Mouse (Mus musculus) hindbrain, embryonic 14.5 days (tissue): ENCODE data around the gene Shank2. TPM values are rescaled to one million over a fixed set of nuclear protein-coding genes. Genes with fewer than 3 reads are reported as not detected.
A peak's percentile ranks its signal among the peaks of the same experiment; 100 is the strongest.

Source experiments
- ATAC-seq: fragments of 200-750 bp; cut with Nextera tagmentation; 2 replicates; pipeline ENCODE4 v1.8.0; 2017; ENCODE audit warnings: moderate number of reproducible peaks, mild to moderate bottlenecking, moderate TSS enrichment, moderate library complexity; ENCODE audit not compliant: low FRiP score
- DNase-seq: peaks from one replicate; pipeline ENCODE4 v3.0.0-alpha.2; 2015; ENCODE audit warnings: low spot score
- H3K27ac ChIP-seq: fragments of 300-500 bp; sonication (generic); 2 replicates; pipeline ENCODE4 v1.5.1; 2014; ENCODE audit warnings: mild to moderate bottlenecking, moderate library complexity
- H3K27me3 ChIP-seq: fragments of 300-500 bp; sonication (generic); 2 replicates; pipeline ENCODE4 v1.6.1; 2014; ENCODE audit warnings: mild to moderate bottlenecking, low read length, mixed read lengths; ENCODE audit not compliant: control insufficient read depth, insufficient read depth
- H3K36me3 ChIP-seq: fragments of 300-500 bp; sonication (generic); replicated peaks from 2 replicates; pipeline ENCODE4 v1.6.1; 2014; ENCODE audit not compliant: control insufficient read depth, insufficient read depth
- H3K4me1 ChIP-seq: fragments of 300-500 bp; sonication (generic); replicated peaks from 2 replicates; pipeline ENCODE4 v1.6.1; 2014; ENCODE audit warnings: antibody characterized with exemption, low read length, mixed read lengths; ENCODE audit not compliant: control insufficient read depth, insufficient read depth
- H3K4me2 ChIP-seq: fragments of 300-500 bp; sonication (generic); replicated peaks from 2 replicates; pipeline ENCODE4 v1.6.1; 2014; ENCODE audit warnings: mild to moderate bottlenecking, moderate library complexity
- H3K4me3 ChIP-seq: fragments of 300-500 bp; sonication (generic); replicated peaks from 2 replicates; pipeline ENCODE4 v1.5.1; 2014; ENCODE audit warnings: mild to moderate bottlenecking, low read length
- H3K9ac ChIP-seq: fragments of 300-500 bp; sonication (generic); 2 replicates; pipeline ENCODE4 v1.6.1; 2014
- H3K9me3 ChIP-seq: fragments of 300-500 bp; sonication (generic); 2 replicates; pipeline ENCODE4 v1.6.1; 2016; ENCODE audit warnings: low read length; ENCODE audit not compliant: control insufficient read depth
- WGBS: fragments of 180-500 bp; shearing (Covaris S2); extraction: QIAGEN DNeasy Blood & Tissue Kit; methylation state at CpG from one replicate; pipeline ENCODE4 v1.1.7; 2014; 5-methylcytosine and 5-hydroxymethylcytosine counted together
- polyA plus RNA-seq: library from polyadenylated mRNA; unstranded; fragments of >200 nt; fragmentation: Nextera tagmentation; extraction: Ambion mirVana; gene quantifications from 2 replicates; pipeline ENCODE4 v1.2.1, GENCODE M21; 2014

Gene Shank2
- polyA plus RNA-seq, 1 experiment from 2014 or later = 11.3 TPM

- H3K4me1 ChIP-seq = no peaks in the 10 kb centered on the region
- no peak overlapping the region for H3K9ac ChIP-seq
- H3K27me3 ChIP-seq = no peaks in the 10 kb centered on the region
- H3K9me3 ChIP-seq = no peaks in the 10 kb centered on the region
- DNase-seq (no peak), ATAC-seq (no peak)
- no peak overlapping the region for H3K4me2 ChIP-seq
- H3K36me3 ChIP-seq = no peaks in the 10 kb centered on the region
- no peak overlapping the region for H3K27ac ChIP-seq
- 60% methylated on average over 4 of the region's 4 CpGs for WGBS
- no peak overlapping the region for H3K4me3 ChIP-seq
Observed at GRCm38 (mm10) chr7:144023561-144023960, 21.8 kb downstream of the Shank2 start.

GRCm38 (mm10) chr7:144026024-144026752 is 24.5 kb downstream of the Shank2 start:
- Histone ChIP-seq H3K4me1 (no peaks in the 10 kb centered on the region), H3K27ac (no peak overlapping the region), H3K27me3 (no peaks in the 10 kb centered on the region), H3K4me2 (no peak overlapping the region), H3K9ac (no peak overlapping the region), H3K4me3 (no peak overlapping the region), H3K36me3 (no peaks in the 10 kb centered on the region), H3K9me3 (no peaks in the 10 kb centered on the region)
- DNase-seq = no peak
- no peak for ATAC-seq
- 77% methylated on average over 12 of the region's 12 CpGs for WGBS

GRCm38 (mm10) chr7:144029246-144029645 is 27.5 kb downstream of the Shank2 start:
- Histone ChIP-seq H3K27ac (no peak overlapping the region), H3K4me3 (no peak overlapping the region), H3K4me2 (no peak overlapping the region), H3K36me3 (no peaks in the 10 kb centered on the region), H3K4me1 (no peaks in the 10 kb centered on the region), H3K9me3 (no peaks in the 10 kb centered on the region), H3K27me3 (no peaks in the 10 kb centered on the region), H3K9ac (no peak overlapping the region)
- WGBS = 52% methylated on average over 5 of the region's 5 CpGs
- DNase-seq (no peak), ATAC-seq (no peak)

- H3K27me3 ChIP-seq = no peaks in the 10 kb centered on the region
- WGBS = 65% methylated on average over 11 of the region's 11 CpGs
- no peaks in the 10 kb centered on the region for H3K4me1 ChIP-seq
- DNase-seq (no peak), ATAC-seq (no peak)
- no peak overlapping the region for H3K4me2 ChIP-seq
- no peaks in the 10 kb centered on the region for H3K36me3 ChIP-seq
- H3K9ac ChIP-seq = no peak overlapping the region
- H3K4me3 ChIP-seq = no peak overlapping the region
- no peak overlapping the region for H3K27ac ChIP-seq
- H3K9me3 ChIP-seq = no peaks in the 10 kb centered on the region
Observed at GRCm38 (mm10) chr7:144030796-144031195, 29.1 kb downstream of the Shank2 start.

- no peaks in the 10 kb centered on the region for H3K4me1 ChIP-seq
- ATAC-seq (no peak), DNase-seq (no peak)
- H3K27ac ChIP-seq = no peak overlapping the region
- WGBS = 96% methylated on average over 3 of the region's 3 CpGs
- H3K36me3 ChIP-seq = no peaks in the 10 kb centered on the region
- H3K27me3 ChIP-seq = no peaks in the 10 kb centered on the region
- no peaks in the 10 kb centered on the region for H3K9me3 ChIP-seq
- H3K4me2 ChIP-seq = no peak overlapping the region
- no peak overlapping the region for H3K9ac ChIP-seq
- no peak overlapping the region for H3K4me3 ChIP-seq
Observed at GRCm38 (mm10) chr7:144031611-144032010, 29.9 kb downstream of the Shank2 start.

- Histone ChIP-seq H3K4me2 (no peak overlapping the region), H3K4me1 (peaks cover 19% of the 10 kb centered on the region), H3K27ac (peak overlapping the region; percentile 77), H3K9ac (no peak overlapping the region), H3K9me3 (no peaks in the 10 kb centered on the region), H3K36me3 (no peaks in the 10 kb centered on the region), H3K4me3 (no peak overlapping the region), H3K27me3 (no peaks in the 10 kb centered on the region)
- ATAC-seq (peak; percentile 6; the same call in 1 of the 2 replicates), DNase-seq (no peak)
- 93% methylated on average over 11 of the region's 11 CpGs for WGBS
Observed at GRCm38 (mm10) chr7:144037541-144037940, 35.8 kb downstream of the Shank2 start.

- Histone ChIP-seq H3K4me2 (no peak overlapping the region), H3K9me3 (no peaks in the 10 kb centered on the region), H3K4me3 (no peak overlapping the region), H3K27me3 (no peaks in the 10 kb centered on the region), H3K4me1 (peaks cover 19% of the 10 kb centered on the region), H3K9ac (no peak overlapping the region), H3K36me3 (no peaks in the 10 kb centered on the region), H3K27ac (peak overlapping the region; percentile 77)
- ATAC-seq (peak; percentile 86), DNase-seq (peak; percentile 66)
- WGBS = 22% methylated on average over 9 of the region's 9 CpGs
Observed at GRCm38 (mm10) chr7:144037966-144038669, 36.4 kb downstream of the Shank2 start.

GRCm38 (mm10) chr7:144038741-144039140 is 37.0 kb downstream of the Shank2 start:
- DNase-seq = no peak
- H3K36me3 ChIP-seq = no peaks in the 10 kb centered on the region
- H3K27ac ChIP-seq = peak overlapping the region; percentile 77
- no peaks in the 10 kb centered on the region for H3K9me3 ChIP-seq
- no peaks in the 10 kb centered on the region for H3K27me3 ChIP-seq
- H3K4me1 ChIP-seq = peaks cover 19% of the 10 kb centered on the region
- 0 out of 2 replicates have a peak, but pooled peaks have one; percentile 25 for ATAC-seq
- H3K4me2 ChIP-seq = no peak overlapping the region
- 54% methylated on average over 8 of the region's 8 CpGs for WGBS
- H3K4me3 ChIP-seq = no peak overlapping the region
- H3K9ac ChIP-seq = no peak overlapping the region

- Histone ChIP-seq H3K27ac (no peak overlapping the region), H3K9ac (no peak overlapping the region), H3K4me2 (no peak overlapping the region), H3K4me1 (peaks cover 19% of the 10 kb centered on the region), H3K4me3 (no peak overlapping the region), H3K27me3 (no peaks in the 10 kb centered on the region), H3K36me3 (no peaks in the 10 kb centered on the region), H3K9me3 (no peaks in the 10 kb centered on the region)
- WGBS = 63% methylated on average over 3 of the region's 3 CpGs
- ATAC-seq = no peak
- DNase-seq = no peak
Observed at GRCm38 (mm10) chr7:144040328-144040727, 38.6 kb downstream of the Shank2 start.
